Mouse (Mus musculus) liver, embryonic 16.5 days (tissue): ENCODE results near the gene Tmem198. TPM values are rescaled to one million over a fixed set of nuclear protein-coding genes. Genes with fewer than 3 reads are reported as not detected.

Experiments
- ATAC-seq: fragments of 200-750 bp; cut with Nextera tagmentation; 2 replicates; pipeline ENCODE4 v1.8.0; 2017; ENCODE audit warnings: low read depth, mild to moderate bottlenecking, moderate number of reproducible peaks, moderate library complexity
- H3K27ac ChIP-seq: fragments of 300-500 bp; sonication (generic); 2 replicates; pipeline ENCODE4 v1.5.1; 2014; ENCODE audit warnings: mild to moderate bottlenecking, low read length
- H3K27me3 ChIP-seq: fragments of 300-500 bp; sonication (generic); 2 replicates; pipeline ENCODE4 v1.6.1; 2014; ENCODE audit warnings: low read depth, low read length, mixed read lengths; ENCODE audit not compliant: control insufficient read depth, insufficient read depth
- H3K36me3 ChIP-seq: fragments of 300-500 bp; sonication (generic); 2 replicates; pipeline ENCODE4 v1.6.1; 2014; ENCODE audit warnings: mild to moderate bottlenecking; ENCODE audit not compliant: control insufficient read depth, insufficient read depth
- H3K4me1 ChIP-seq: fragments of 300-500 bp; sonication (generic); 2 replicates; pipeline ENCODE4 v1.6.1; 2014; ENCODE audit warnings: low read depth, low read length, mixed read lengths; ENCODE audit not compliant: control insufficient read depth
- H3K4me2 ChIP-seq: fragments of 300-500 bp; sonication (generic); 2 replicates; pipeline ENCODE4 v1.6.1; 2014; ENCODE audit warnings: low read depth, low read length, mixed read lengths
- H3K4me3 ChIP-seq: fragments of 300-500 bp; sonication (generic); 2 replicates; pipeline ENCODE4 v1.5.1; 2014; ENCODE audit warnings: low read depth, mild to moderate bottlenecking, low read length
- H3K9ac ChIP-seq: fragments of 300-500 bp; sonication (generic); 2 replicates; pipeline ENCODE4 v1.6.1; 2014; ENCODE audit warnings: low read depth, low read length
- H3K9me3 ChIP-seq: fragments of 300-500 bp; sonication (generic); replicated peaks from 2 replicates; pipeline ENCODE4 v1.6.1; 2016; ENCODE audit warnings: low read length; ENCODE audit not compliant: control insufficient read depth
- WGBS: fragments of 180-500 bp; shearing (Covaris S2); extraction: QIAGEN DNeasy Blood & Tissue Kit; methylation state at CpG from one replicate; pipeline ENCODE4 v1.1.7; 2014; ENCODE audit not compliant: insufficient replicate concordance; 5-methylcytosine and 5-hydroxymethylcytosine counted together
- polyA plus RNA-seq: library from polyadenylated mRNA; unstranded; fragments of >200 nt; fragmentation: Nextera tagmentation; extraction: Ambion mirVana; gene quantifications from 2 replicates; pipeline ENCODE4 v1.2.1, GENCODE M21; 2015

The Tmem198 gene
- polyA plus RNA-seq, 1 experiment from 2014 or later: 0.06 TPM

GRCm38 (mm10) chr1:75450314-75451005 lies 28.9 kb upstream of the Tmem198 start, which contains the start of gene Asic4:
Gene Asic4 (plus strand): TSS chr1:75450436.
- Histone ChIP-seq H3K4me3 (peak within 1 kb of the TSS; percentile 35), H3K27ac (no peak within 1 kb of the TSS), H3K9me3 (no peaks in the 10 kb centered on the region), H3K27me3 (peaks cover 92% of the 10 kb centered on the region), H3K4me2 (peak within 1 kb of the TSS; percentile 57), H3K4me1 (peaks cover 54% of the 10 kb centered on the region), H3K9ac (peak within 1 kb of the TSS; percentile 2; the same call in 1 of the 2 replicates), H3K36me3 (no peaks in the 10 kb centered on the region)
- under 1% methylated on average over 29 of the region's 35 CpGs for whole genome bisulfite sequencing
- ATAC-seq: peak; percentile 43; the same call in 1 of the 2 replicates

- Histone ChIP-seq H3K27ac (no peak overlapping the region), H3K4me2 (no peak overlapping the region), H3K4me1 (peaks cover 40% of the 10 kb centered on the region), H3K4me3 (no peak overlapping the region), H3K9ac (no peak overlapping the region), H3K36me3 (no peaks in the 10 kb centered on the region), H3K9me3 (no peaks in the 10 kb centered on the region), H3K27me3 (peaks cover 98% of the 10 kb centered on the region)
- no peak for ATAC-seq
- WGBS: 49% methylated on average over 5 of the region's 5 CpGs
These were observed 27.4 kb upstream of the Tmem198 start for GRCm38 (mm10) chr1:75451900-75452299.

- no peak overlapping the region for H3K4me3 ChIP-seq
- no peaks in the 10 kb centered on the region for H3K36me3 ChIP-seq
- WGBS: 56% methylated on average over 3 of the region's 3 CpGs
- H3K27ac ChIP-seq: no peak overlapping the region
- peaks cover 96% of the 10 kb centered on the region for H3K27me3 ChIP-seq
- H3K4me2 ChIP-seq: no peak overlapping the region
- no peak for ATAC-seq
- no peak overlapping the region for H3K9ac ChIP-seq
- no peaks in the 10 kb centered on the region for H3K9me3 ChIP-seq
- H3K4me1 ChIP-seq: peaks cover 17% of the 10 kb centered on the region
These were observed 23.9 kb upstream of the Tmem198 start for GRCm38 (mm10) chr1:75455433-75455832.

DNA sequence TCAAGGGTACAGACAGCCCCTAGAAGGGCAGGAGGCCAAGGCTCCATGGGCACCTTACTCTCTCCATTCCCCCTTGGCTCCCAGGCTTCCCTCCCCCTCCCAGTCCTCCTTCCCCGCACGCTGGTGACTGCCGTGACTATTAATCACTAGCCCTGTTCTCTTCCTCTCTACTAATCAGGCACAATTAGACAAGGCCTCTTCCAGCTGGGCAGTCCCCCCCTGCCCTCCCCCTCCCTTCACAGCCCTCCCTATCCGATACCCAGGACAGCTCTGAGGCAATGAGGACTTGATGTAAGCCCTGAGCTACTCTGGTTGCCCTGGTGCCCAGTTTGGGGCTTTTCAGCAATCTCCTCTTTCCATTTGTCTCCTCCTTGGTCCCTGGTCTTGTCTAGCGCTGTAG lies 23.4 kb upstream of the Tmem198 start:
- H3K9me3 ChIP-seq: no peaks in the 10 kb centered on the region
- H3K27me3 ChIP-seq: peaks cover 91% of the 10 kb centered on the region
- peaks cover 11% of the 10 kb centered on the region for H3K4me1 ChIP-seq
- H3K36me3 ChIP-seq: no peaks in the 10 kb centered on the region
- ATAC-seq: no peak
- H3K4me3 ChIP-seq: no peak overlapping the region
- WGBS: 20% methylated on average over 5 of the region's 5 CpGs
- H3K27ac ChIP-seq: no peak overlapping the region
- no peak overlapping the region for H3K9ac ChIP-seq
- no peak overlapping the region for H3K4me2 ChIP-seq

DNA sequence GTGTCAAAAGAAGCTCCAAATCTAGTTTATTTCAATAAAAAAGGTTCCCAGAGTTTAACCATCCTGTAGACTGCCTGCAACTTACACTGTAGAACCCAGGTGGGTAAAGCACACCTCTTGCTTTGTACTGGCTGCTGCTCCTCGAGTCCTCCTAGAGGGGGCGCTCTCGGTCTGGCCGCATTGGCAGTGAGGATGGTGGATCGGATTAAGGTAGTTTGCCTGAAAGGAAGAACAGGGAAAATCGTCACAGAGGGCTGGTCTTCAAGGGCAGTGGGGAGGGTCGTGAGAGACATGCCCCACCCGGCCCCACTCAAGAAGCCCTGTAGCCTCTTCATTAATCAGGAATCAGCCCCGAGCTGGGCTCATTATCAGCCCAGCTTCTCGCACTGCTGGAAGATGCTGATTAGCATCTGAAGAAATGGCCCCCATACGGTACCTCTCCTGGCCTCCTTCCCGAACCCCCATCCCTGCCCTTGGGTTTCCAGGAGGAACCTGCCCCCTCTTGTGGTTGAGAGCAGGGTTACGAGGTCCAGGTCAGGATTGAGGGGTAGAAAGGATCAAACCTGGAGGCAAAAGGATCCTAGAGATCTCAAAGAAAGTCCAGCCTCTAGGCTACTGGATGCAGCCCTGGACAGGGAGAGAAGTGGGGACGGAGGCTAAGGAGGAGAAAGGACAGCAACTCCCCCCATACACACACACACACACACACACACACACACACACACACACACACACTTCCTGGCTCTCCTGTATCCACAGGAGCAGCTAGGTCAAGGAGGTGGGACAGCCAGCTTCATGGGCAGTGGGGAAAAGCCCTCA lies 22.4 kb upstream of the Tmem198 start:
- Histone ChIP-seq H3K36me3 (no peaks in the 10 kb centered on the region), H3K4me1 (peaks cover 10% of the 10 kb centered on the region), H3K27ac (no peak overlapping the region), H3K4me2 (no peak overlapping the region), H3K27me3 (peaks cover 80% of the 10 kb centered on the region), H3K9me3 (no peaks in the 10 kb centered on the region), H3K4me3 (no peak overlapping the region), H3K9ac (no peak overlapping the region)
- 7% methylated on average over 14 of the region's 14 CpGs for WGBS
- no peak for ATAC-seq

DNA sequence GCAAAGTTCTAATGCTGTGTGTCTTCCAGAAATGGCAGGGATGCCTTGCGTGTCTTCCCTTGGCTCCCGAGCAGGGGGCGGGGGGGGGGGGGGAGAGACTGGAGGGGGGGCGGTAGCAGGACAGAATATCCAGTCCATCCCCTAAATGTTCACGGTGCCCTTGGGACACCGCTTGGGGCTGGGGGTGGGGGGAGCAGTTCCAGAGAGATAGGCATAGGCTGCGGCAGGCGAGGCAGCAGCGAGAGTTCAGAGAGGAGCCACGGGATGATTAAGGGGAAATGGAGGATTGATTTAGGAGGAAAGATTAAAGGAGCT lies 21.7 kb upstream of the Tmem198 start:
- Histone ChIP-seq H3K4me3 (no peak overlapping the region), H3K4me1 (peaks cover 13% of the 10 kb centered on the region), H3K27me3 (peaks cover 73% of the 10 kb centered on the region), H3K9me3 (no peaks in the 10 kb centered on the region), H3K4me2 (no peak overlapping the region), H3K27ac (no peak overlapping the region), H3K36me3 (no peaks in the 10 kb centered on the region), H3K9ac (no peak overlapping the region)
- 5% methylated on average over 9 of the region's 10 CpGs for WGBS
- ATAC-seq: no peak

GRCm38 (mm10) chr1:75458025-75458788 lies 21.1 kb upstream of the Tmem198 start:
- Histone ChIP-seq H3K27ac (no peak overlapping the region), H3K27me3 (peaks cover 68% of the 10 kb centered on the region), H3K4me2 (peak overlapping the region; percentile 50), H3K36me3 (no peaks in the 10 kb centered on the region), H3K9ac (no peak overlapping the region), H3K4me1 (peaks cover 18% of the 10 kb centered on the region), H3K4me3 (peak overlapping the region; percentile 26), H3K9me3 (no peaks in the 10 kb centered on the region)
- 4% methylated on average over 42 of the region's 42 CpGs for WGBS
- ATAC-seq: peak; percentile 39; the same call in 1 of the 2 replicates

GRCm38 (mm10) chr1:75458789-75459684 lies 20.3 kb upstream of the Tmem198 start:
- H3K4me3 ChIP-seq: peak overlapping the region; percentile 26
- no peak overlapping the region; the same call in 1 of the 2 replicates for H3K27ac ChIP-seq
- H3K36me3 ChIP-seq: no peaks in the 10 kb centered on the region
- peaks cover 60% of the 10 kb centered on the region for H3K27me3 ChIP-seq
- ATAC-seq: no peak
- 12% methylated on average over 23 of the region's 23 CpGs for WGBS
- peak overlapping the region; percentile 50 for H3K4me2 ChIP-seq
- H3K4me1 ChIP-seq: peaks cover 26% of the 10 kb centered on the region
- H3K9me3 ChIP-seq: no peaks in the 10 kb centered on the region
- H3K9ac ChIP-seq: no peak overlapping the region; the same call in 1 of the 2 replicates
